Mouse (Mus musculus) CD4-positive helper T cell, adult 2 months (primary cell): Measurements from ENCODE around the gene Tmeff1.

Experiments used
- DNase-seq: peaks from one replicate; pipeline ENCODE4 v3.0.0-alpha.2; 2012; ENCODE audit warnings: low read depth, missing footprints, low spot score

Gene Tmeff1

DNA sequence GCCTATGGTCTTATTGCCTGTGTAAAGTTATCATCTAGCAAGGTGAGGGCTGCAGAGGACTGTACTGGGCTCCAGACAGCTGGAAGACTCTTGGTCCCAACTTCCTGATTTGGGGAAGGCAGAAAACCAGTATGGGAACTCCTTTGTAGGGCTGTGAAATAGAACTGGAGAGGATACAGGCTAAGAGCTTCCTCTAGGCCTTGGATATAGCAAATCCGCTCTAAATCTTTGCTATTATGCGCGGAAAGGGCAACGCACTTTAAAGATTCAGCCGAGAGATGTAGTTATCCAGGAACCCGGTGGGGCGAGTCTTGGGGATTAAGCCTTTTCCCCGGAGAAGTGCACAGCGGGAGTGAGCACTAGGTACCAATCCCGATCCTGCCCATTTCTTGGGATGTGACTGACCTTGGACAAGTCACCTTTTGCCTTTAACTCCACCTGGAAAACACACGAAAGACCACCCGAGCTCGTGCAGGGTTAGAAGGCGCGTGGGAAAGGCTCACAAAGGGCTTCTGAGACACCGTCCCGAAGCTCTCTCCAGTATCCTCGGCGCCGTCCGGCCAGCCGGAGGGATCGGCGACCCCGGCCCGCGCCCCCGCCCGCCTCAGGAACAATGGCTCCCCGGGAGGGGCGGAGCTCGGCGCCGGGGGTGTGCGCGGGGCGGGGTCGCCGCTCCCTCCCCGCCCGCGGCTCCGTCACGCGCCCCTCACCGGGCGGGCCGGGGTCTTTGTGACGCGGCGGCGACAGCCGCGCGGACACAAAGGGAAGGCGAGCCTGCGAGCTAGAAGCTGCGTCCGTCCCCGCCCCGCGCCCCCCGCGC is at the start of gene Tmeff1:
Tmeff1 (plus strand) TSS at position 754 of the 820 bp plus-strand sequence.
- no peak for DNase-seq

DNA sequence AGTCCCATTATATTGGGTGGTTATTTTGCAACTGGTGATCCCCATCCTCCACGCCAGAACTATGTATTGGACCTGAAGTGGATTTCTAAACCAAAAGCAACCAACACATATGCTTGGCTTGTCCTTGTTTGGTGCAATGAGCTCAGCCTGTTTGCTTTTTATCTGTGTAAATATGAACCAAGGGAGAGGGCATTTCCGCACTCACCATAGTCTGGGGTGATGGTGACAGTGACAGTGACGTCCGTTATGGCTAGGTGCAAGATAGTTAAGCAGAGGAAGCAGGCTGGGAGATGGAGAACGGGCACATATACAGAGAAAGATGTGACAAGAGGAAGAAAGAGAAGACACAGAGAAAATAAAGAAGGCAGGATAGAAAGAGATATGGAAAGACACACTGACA is 48.7 kb upstream of the Tmeff1 start:
- no peak for DNase-seq

DNA sequence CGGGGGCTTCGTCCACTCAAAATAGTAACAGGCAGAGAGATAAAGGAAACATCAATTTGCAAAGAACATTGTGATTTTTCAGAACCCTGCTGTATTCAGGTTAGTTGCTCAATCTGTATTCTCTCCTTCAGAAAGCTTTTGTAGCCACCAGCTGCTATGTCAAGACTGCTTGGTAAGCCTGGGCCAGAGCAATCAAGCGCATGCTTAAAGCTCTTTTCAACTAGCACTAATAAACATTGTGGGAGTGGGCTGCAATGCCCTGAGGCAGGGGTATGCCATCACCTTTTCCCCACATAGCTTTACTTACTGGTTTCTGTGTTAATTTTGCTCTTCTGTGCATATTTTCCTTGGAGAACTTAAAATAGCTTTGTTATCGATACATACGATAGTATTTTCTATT is 48.0 kb upstream of the Tmeff1 start:
- DNase-seq: no peak

DNA sequence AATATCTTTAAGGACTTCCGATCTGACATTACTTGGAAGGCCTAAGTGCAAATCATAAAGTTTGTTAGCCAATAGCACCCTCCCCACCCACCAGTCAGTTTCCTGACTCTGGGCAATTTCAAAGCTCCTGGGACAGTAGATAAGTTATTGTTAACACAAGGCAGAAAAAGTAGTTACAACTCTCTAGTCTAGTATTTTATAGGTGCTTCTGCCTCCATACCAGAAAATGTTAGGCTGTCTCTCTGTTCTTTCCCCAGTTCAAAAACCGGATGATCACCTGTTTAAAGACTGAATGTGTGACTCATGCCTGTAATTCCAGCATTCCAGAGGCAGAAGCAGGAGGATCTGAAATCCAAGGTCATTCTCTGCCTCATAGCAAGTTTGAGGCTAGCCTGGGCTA is 46.4 kb upstream of the Tmeff1 start:
- no peak for DNase-seq

DNA sequence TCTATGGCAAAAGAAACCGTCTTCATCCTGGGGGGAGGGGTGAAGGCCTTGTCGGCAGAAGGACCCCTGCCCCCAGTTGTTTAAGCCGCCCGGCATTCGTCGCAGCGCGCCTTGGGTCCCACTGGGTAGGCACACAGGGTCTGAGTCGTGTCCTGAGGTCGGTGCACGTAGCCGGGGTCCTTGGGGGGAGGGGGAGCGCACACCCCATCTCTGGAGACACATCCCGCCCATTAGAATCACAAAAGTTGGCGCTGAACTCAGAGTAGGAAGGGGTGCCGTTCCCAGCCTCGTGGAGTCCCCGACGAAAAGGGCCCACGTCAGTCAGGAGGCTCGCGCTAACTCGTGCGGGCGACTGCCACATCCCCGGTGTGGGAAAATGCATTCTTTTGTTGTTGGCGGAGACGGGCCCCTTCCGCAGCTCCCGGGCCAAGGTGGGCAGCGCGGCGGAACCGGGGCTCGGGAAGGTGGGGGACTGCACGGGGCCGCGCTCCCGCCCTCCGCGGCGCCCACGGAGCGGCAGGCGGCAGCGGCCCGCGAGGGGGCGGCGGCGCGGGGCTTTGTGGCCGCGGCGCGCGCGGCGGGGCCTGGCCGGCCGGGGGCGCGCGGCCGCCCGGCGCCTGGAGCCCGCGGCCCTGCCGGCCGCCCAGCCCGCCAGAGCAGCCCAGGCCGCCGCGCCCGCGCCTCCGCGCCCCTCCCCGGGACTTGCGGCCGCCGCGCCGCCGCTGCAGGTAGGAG is 45.0 kb upstream of the Tmeff1 start, which contains the start of gene Msantd3:
Msantd3 (plus strand) TSS at position 95 of the 735 bp plus-strand sequence.
- no peak for DNase-seq

DNA sequence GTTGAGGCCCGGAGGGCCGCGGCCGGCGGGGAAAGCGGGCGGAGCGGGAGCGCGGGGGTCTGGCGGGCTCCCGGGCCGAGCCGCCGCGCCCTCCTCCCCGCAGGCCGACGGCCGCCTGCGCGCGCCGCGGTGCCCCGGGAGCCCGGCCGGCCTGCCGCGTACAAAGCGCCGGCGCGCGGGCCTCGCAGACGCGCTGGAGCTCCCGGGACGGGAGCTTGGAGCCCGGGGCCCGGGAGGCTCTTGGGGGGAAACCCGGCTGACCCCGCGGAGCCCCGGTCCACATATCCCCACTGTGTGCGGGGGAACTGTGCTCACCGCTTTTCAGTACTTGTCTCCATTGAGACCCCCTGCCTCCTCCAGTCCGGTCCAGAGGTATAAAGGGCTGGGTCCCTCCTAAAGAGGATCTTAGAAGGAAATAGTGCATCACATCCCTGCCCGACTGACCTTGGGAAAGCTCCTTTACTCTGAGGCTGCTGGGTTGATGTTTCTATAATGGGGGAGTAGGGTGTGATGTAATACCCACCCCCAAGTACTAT is 44.3 kb upstream of the Tmeff1 start:
- DNase-seq: no peak

DNA sequence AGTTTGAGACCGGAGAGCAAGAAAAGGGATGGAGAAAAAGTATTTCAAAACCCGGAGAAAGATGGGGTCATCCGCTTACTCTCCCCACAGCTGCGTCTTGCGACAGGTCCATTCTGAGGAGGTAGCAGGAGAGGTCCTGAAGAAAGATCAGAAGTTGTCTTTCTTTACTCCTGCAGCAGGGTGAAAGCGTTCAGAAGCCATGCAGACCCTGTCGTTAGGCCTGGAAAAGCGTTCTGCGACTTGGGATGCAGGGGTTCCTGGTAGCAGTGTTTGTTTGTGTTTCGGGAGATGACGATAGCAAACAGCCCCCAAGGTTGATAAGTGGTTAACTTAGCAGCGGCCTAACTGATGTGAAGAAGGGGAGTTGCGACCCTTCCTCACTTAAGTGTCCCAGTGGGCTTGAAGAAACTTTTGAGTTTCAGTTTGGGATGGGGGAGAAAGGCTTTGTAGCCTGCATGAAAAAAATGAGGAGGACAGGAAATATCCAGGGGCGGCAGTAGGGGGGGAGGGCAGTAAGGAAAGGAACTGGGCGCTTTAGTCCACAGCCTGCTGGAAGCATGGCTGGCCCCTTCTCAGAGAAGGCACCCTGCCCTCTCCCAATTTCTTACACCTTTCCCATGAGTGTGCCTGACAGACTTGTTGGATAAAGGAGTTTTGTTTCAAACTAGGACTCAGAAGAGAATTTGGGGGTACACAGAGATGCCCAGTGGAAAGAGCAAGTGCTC is 43.3 kb upstream of the Tmeff1 start:
- no peak for DNase-seq

DNA sequence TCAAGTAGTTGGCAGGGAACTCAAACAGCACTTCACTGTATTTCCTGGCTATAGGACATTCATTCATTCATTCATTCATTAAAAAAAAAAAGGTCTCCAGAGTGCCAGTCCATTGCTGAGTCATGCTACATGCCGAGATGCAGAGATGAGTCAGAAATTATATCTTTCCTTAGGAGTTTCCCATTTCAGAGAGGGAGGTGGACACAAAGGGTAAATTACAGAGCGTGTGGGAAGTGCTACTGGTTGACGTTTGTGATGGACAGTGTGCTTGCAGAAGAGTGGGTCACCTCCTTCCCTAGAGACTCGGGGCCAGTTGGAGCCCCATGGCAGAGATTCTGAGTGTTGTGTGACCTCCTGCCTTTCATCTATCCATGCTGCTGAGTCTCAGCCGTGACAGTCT is 42.6 kb upstream of the Tmeff1 start:
- no peak for DNase-seq

DNA sequence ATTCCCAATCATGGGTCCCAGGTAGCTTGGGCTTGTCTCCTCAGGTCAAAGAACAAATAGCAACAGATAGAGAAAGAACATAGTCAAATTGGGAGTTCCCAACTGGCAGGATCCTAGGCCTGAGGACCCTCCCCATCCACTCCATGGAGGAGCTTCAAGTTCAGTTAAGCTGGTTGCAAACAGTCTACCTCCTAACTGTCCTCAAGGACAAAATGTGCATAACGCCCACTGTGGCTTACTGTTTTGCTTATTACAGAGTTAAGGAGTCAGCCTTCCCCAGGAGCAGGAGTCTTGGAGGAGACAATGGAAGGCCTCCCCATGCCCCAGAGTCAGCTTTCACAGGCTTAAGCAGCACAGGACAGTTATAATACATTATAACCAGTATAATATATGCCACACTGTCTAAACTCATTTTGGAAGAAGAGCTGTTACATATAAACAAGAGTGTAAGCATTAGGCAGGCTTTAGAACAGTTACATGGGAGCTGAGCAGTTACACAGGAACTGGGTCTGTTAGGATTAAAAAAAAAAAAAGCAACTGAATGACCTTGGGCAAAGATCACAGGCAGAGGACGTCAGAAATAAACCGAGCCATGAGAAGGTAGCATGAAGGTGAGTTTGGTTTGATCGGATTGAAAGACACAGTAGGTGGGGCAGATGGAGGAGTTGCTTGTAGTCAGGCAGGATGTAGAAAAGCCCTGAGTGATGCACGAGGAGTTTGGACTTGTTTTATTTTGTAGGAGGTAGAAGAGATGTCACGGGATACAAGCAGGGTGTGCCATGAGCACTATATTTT is 41.7 kb upstream of the Tmeff1 start:
- no peak for DNase-seq

DNA sequence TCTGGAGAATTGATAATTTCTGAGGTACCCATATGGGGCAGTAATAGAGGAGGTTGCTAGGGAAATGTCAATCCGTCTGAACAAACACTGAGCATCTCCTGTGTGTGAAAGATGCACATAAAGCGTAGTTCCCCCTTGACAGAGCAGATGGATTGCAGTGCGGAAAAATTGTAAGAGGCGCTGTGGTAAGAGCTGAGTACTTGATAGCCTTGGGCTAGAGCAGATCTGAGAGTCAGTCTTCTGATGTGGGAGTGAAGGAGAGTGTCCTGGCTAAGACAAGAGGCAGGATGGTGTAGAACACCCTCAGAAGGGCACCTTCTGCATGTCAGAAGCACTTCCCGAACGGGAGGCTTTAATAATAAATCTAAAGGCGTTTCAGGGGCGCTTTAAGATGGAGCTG is 40.8 kb upstream of the Tmeff1 start:
- no peak for DNase-seq

DNA sequence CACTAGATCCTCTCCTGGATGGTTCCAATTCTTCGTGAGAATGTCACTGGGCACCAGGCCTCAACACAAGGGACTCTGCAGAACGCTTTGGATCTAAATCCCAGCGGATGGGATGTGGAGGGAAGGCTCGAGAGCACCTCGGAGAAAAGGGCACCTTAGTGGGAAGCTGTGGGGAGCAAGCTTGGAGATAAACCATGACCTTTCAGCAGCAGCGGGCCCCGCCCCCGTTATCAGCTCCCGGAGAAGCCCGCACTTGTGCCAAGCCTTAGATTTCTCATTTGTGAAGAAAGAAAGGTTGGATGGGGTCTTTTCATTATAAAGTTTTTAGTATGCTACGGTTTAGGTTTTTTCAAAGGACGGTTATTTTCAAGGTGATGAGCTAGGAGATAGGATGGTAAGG is 39.0 kb upstream of the Tmeff1 start:
- no peak for DNase-seq

DNA sequence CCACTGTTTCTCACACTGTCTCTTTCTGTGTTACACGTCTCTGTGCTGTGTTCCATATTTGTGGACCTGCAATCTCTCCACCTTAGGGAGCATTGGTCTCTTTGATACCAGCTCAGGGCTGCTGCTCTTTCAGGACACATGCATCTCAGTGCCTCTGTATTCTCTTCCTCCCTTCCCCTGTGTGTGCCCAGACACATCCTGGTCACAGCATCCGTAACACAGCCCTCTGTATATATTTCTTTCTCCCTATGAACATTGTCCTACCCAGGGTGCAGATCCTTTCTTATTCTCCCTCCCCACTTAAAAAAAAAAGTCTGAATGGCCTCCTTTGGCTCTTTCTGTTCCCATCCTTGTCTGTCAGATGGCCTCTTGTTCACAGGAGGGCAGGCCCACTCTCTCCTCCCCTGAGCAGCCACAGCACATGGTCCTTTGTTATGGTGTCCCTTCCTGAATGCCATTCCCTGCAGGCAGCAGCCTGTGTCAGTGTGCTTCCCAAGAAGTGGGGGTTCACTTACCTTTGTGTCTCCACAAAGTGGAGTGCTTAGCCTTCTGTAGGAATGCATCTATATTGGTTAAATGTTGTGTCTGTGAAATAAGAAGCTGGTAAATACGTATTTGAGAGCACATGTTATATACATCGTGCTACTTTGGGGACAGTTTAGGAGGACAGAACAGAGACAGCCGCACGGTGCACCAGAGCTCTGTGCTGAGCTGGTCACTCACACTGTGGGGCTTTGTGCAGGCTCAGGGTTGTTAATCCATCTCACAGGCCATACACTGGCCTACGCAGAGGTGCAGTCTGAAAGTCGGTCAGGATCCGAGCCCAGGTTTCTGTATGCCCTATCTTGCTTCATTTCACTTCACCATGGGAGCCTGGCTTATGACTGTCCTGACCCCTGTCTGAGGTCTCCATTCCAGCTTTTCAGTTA is 38.1 kb upstream of the Tmeff1 start:
- DNase-seq: no peak

DNA sequence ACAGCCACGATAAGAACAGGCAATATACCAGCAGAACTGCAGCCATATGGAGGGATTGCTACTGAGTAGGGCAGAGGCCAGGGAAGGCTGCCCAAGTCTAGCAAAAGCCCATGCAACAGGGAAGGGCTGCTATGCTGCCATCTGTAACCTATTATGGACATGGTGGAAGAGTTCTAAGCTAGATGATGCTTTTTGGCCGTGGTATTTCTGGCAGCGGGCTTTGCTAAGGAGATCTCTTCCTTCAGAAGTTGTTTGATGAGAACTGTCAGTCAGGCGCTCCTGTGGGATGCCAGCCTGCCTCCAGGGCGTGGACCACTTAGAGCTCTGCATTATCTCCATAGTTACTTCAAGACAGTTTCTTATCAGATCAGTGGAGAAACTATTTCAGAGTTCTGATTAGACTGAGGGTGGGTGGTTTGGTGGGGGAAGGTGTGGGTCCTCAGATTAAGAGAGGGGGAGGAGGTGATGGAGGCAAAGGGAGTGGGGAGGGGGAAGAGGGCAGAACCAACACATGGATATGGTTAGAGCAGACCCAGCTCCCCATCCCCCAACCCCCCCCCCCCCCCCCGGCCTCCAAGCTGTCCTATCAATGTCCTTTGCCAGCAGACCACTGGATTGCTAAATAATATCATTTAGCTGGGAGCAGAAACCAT is 36.5 kb upstream of the Tmeff1 start:
- no peak for DNase-seq

DNA sequence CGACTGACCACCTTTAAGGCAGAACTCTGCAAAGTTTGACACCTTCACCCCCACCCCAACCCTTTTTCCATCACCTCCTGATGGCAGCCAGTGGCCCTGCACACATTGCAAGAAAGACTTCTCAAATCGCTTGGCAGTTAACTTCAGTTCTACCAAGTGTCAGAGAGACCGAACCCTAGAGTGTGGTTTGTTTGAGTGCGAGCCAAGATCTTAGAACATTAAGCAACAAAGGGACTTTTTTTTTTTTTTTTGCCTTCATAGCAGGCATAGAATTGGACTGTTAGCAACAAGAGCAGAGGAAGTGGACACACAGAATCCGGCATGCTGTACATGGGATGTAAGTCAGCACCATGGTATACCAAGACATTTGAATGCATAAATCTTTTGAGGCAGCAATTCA is 35.3 kb upstream of the Tmeff1 start:
- no peak for DNase-seq

DNA sequence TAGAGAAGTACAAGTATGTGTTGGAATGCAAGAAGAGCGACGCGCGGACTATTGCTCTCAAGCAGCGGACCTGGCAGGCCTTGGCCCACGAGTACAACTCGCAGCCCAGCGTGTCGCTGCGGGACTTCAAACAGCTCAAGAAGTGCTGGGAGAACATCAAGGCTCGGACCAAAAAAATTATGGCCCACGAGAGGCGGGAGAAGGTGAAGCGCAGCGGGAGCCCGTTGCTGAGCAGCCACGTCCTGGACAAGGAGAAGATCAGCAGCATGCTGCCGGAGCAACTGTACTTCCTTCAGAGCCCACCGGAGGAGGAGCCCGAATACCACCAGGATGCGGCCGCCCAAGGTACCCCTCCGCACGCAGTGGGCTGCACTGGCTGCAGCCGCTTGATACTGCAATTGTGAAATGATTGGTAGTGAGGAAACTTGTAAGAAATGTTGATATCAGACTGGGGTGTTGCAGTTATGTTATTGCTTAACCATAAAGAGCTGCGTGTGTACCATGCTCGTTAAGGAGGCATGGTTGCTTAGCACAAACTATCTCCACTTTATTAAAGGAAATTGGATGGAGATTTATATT is 32.4 kb upstream of the Tmeff1 start:
- DNase-seq: no peak

DNA sequence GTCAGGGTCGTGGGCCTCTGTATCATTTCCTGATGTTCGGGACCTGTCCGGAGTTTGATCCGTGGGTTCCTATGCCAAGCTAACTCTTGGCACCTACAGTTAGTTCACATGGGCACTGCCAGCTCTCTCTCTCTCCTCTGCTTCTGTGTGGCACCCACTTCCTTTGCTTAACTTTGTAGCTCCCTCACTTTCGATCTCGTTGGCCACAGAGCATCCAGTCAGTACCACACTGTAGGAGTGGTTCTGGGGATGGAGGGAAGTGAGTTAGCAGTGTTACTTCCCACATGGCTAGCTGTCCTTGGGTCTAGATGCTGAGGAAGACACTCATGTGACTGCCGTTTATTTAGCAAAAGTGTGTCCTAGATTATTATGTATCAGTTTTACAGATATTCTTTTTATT is 30.8 kb upstream of the Tmeff1 start:
- no peak for DNase-seq

DNA sequence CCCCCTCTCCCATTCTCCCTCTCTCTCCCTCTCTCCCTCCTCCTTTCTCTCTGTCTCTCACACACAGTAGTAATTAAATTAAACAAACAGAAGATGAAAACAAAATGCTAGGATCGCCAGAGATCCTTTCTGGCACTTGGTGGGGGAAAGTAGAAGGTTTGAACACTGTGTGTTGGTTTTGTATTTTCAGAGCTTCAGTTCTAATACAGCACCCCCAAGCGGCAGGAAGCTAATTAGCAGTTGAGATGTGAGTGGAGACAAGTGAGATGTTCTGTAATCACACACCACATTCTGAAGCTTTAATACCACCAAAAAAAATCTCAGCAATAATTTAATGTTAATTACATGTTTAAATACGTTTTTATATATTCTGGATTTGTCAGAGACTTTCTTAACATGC is 29.2 kb upstream of the Tmeff1 start:
- DNase-seq: no peak

DNA sequence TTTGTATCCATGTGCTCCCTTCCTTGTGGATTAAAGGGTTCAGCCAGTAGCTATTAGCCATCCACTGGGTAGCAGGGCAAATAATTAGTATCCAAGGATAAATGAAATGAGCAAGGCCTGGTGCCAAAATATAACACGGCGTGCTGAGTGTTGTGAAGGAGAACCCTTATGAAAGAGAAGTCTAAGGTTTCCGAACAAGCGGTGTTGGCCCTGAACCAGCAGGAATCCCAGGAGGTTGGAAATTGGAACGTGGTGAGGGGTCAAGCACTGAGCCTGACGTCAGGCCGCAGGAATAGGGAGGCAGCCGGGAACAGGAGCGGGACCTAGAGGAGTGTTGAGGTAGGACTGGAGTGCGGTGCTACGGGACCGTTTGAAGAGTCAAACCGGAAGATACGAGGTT is 25.3 kb upstream of the Tmeff1 start:
- no peak for DNase-seq

DNA sequence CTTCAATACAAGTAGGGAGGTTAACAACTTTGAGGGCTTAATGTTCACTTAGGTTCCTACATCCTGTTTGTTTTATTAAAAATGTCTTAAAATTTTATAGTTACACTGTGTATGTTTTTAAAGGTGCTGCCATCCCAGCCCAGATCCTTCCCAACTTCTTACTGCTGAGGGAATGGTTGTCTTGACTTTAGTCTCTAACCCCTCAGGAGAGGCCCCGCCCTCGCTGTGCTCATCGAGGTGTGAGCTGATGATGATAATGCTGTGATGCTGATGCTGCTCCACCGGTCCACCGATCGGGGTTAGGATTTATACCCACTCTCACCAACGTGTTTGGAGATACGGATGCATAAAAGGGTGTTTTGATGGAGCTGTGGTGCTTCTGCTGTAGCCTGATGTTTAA is 23.1 kb upstream of the Tmeff1 start:
- no peak for DNase-seq
